Mouse (Mus musculus): ENCODE data around the gene Dnajc5g. TPM values are rescaled to one million over a fixed set of nuclear protein-coding genes. Genes with fewer than 3 reads are reported as not detected.
A peak's percentile ranks its signal among the peaks of the same experiment; 100 is the strongest.

Gene Dnajc5g
- polyA plus RNA-seq, 1 experiment from 2014 or later, result not detected

DNA sequence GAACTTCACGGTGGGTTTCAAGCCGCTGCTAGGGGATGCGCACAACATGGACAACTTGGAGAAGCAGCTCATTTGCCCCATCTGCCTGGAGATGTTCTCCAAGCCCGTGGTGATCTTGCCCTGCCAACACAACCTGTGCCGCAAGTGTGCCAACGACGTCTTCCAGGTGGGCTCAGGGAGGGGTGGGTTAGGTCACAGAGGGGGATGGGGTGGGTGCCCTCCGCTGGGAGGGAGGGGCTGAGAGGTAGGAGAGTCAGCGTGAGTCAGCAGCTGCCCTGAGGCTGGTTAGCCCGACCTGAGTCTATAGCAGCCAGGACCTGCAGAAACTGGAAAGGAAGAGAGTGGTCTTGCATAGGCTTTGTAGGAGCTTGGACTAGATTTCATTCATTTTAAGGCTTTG lies 10.8 kb downstream of the Dnajc5g start:
- 24% methylated on average over 10 of the region's 10 CpGs for WGBS
- peaks cover 8% of the 10 kb centered on the region for H3K27me3 ChIP-seq
- no peak overlapping the region for H3K27ac ChIP-seq
- no peaks in the 10 kb centered on the region for H3K9me3 ChIP-seq (replicated peaks)
- no peak overlapping the region for H3K4me2 ChIP-seq
- no peak overlapping the region for H3K9ac ChIP-seq
- no peaks in the 10 kb centered on the region for H3K36me3 ChIP-seq
- no peak for ATAC-seq (replicated peaks; ENCODE audit: low FRiP score)
- 0 out of 2 replicates have a peak, but pooled peaks cover 7% of the 10 kb centered on the region for H3K4me1 ChIP-seq
- H3K4me3 ChIP-seq (replicated peaks), result no peak overlapping the region

DNA sequence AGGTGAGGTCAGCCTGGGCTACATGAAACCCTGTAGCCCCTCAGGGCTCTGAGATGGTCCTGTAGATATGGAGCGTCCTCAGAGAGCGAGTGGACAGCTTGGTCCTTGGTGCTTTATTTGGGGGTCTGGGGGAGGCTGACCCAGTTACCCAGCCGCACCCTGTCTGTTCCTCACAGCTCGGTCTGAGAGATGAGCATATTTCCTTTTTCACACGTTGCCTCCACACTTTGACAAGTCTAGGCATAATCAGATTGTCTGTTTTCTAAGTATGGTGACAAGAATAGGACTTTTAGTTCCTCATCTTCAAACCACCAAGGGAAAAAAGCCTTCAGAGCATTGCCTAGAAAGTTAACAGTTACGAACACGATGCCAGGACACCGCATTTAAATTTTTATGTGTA lies 15.0 kb downstream of the Dnajc5g start:
- peaks cover 8% of the 10 kb centered on the region for H3K27me3 ChIP-seq
- 0 out of 2 replicates have a peak, but pooled peaks cover 7% of the 10 kb centered on the region for H3K4me1 ChIP-seq
- ATAC-seq (replicated peaks; ENCODE audit: low FRiP score), result no peak
- H3K9ac ChIP-seq, result no peak overlapping the region
- no peak overlapping the region for H3K4me3 ChIP-seq (replicated peaks)
- H3K27ac ChIP-seq, result no peak overlapping the region
- no peaks in the 10 kb centered on the region for H3K9me3 ChIP-seq (replicated peaks)
- WGBS, result 78% methylated on average over 8 of the region's 8 CpGs
- H3K36me3 ChIP-seq, result no peaks in the 10 kb centered on the region
- no peak overlapping the region for H3K4me2 ChIP-seq

DNA sequence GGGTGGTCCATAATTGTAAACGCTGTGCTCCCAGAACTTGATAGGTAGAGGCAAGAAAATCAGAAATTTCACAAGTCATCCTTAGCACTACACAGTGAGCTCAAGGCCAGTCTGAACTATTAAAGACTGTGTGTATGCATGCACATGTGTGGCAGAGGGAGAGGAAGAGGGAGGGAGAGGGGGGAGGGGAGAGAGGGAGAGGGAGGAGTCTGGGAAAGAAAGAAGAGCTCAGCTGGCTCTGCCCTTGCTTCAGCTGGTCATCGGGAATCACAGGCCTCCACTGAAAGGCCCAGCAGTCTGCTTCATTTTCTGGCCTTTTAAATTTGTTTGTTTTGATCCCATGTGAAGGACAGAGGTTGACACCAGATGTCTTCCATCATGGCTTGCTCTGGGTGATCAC lies 17.4 kb downstream of the Dnajc5g start:
- Histone ChIP-seq H3K27me3 (no peaks in the 10 kb centered on the region), H3K27ac (no peak overlapping the region), H3K4me1 (no peaks in the 10 kb centered on the region), H3K9me3 (replicated peaks) (no peaks in the 10 kb centered on the region), H3K9ac (no peak overlapping the region), H3K36me3 (no peaks in the 10 kb centered on the region), H3K4me2 (no peak overlapping the region), H3K4me3 (replicated peaks) (no peak overlapping the region)
- WGBS, result 47% methylated on average over 2 of the region's 2 CpGs
- no peak for ATAC-seq (replicated peaks; ENCODE audit: low FRiP score)

DNA sequence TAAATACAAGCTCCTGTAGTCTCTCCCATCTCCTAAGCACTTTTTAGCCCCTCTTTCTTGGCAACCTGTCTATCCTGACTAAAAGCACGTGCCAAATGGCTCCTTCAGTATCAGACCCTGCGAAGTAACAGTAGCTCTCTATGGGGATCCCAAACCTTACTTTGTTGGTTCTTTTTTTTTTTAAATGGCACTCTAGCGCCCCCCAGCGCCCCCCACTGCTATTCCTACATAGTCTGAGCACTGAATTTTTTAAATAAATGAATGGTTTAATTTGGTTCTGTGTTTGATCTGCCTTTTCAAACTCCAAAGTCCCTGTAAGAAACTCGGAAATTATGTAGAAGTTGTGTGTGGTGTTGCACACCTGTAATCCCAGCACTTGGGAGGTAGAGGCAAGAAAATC lies 20.0 kb downstream of the Dnajc5g start:
- Histone ChIP-seq H3K27ac (no peak overlapping the region), H3K9ac (no peak overlapping the region), H3K27me3 (0 out of 2 replicates have a peak, but pooled peaks cover 4% of the 10 kb centered on the region), H3K4me3 (replicated peaks) (no peak overlapping the region), H3K4me2 (no peak overlapping the region), H3K4me1 (no peaks in the 10 kb centered on the region), H3K9me3 (replicated peaks) (no peaks in the 10 kb centered on the region), H3K36me3 (no peaks in the 10 kb centered on the region)
- 42% methylated on average over 5 of the region's 5 CpGs for WGBS
- ATAC-seq (replicated peaks; ENCODE audit: low FRiP score), result no peak

DNA sequence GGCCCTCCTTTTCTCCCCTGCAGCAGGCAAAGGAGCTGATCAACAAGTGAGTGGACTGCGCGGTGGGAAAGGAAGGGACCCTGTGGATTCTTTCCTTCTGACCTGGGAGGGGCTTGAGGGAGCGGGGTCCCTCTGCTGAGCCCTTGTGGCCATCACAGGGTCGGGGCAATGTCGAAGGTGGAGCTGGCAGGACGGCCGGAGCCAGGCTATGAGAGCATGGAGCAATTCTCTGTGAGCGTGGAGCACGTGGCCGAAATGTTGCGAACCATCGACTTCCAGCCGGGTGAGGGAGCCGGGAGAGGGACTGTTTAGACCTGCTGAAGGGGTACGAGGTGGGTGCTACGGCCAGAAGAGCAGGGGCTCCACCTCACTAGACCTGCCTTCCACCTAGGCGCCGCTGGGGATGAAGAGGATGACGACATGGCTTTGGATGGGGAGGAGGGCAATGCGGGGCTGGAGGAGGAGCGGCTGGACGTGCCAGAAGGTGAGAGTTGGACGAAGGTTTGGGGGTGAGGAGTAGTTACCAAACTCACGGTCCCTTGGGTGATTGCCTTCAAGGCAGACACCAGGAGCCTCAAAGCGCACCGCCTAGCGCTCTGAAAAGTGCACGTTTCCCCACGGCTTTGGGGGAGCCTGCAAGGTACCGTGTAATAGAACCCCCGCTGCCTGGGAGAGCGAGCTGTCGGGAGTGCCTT lies 30.8 kb downstream of the Dnajc5g start:
- Histone ChIP-seq H3K4me2 (peak overlapping the region; percentile 57), H3K4me3 (replicated peaks) (peak overlapping the region; percentile 33; the same call in 1 of the 2 replicates)

DNA sequence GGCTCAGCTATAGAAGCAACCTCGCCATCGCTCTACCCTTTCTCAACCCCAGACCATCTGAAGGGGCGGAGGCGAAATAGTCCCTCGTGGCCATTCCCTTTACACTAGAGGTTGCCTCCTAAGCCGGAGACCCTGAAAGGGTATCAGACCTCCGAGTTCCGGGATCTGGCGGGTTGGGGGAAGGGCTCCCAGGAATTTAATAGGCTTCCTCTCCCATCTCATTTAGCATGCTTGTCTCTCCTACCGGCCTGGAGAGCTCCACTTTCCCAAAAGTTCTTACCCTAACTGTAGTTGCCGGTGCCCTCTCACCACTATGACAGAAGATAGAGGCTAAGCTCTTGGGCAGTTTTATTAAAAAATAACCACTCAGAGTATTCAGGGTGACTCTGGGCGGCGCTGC lies 31.6 kb downstream of the Dnajc5g start:
- Histone ChIP-seq H3K9ac (no peak overlapping the region), H3K27ac (no peak overlapping the region), H3K4me3 (replicated peaks) (peak overlapping the region; percentile 33), H3K27me3 (peaks cover 65% of the 10 kb centered on the region), H3K4me1 (peaks cover 24% of the 10 kb centered on the region), H3K4me2 (peak overlapping the region; percentile 57), H3K36me3 (peaks cover 12% of the 10 kb centered on the region), H3K9me3 (replicated peaks) (no peaks in the 10 kb centered on the region)
- no peak for ATAC-seq (replicated peaks; ENCODE audit: low FRiP score)
- WGBS, result under 1% methylated on average over 13 of the region's 13 CpGs

More for the DNA sequence above, 30.8 kb downstream of the Dnajc5g start:
- Histone ChIP-seq H3K9me3 (replicated peaks) (no peaks in the 10 kb centered on the region), H3K27ac (no peak overlapping the region), H3K9ac (no peak overlapping the region), H3K36me3 (peaks cover 9% of the 10 kb centered on the region), H3K4me1 (peaks cover 24% of the 10 kb centered on the region), H3K27me3 (peaks cover 65% of the 10 kb centered on the region)
- WGBS, result under 1% methylated on average over 33 of the region's 33 CpGs
- no peak for ATAC-seq (replicated peaks; ENCODE audit: low FRiP score)

DNA sequence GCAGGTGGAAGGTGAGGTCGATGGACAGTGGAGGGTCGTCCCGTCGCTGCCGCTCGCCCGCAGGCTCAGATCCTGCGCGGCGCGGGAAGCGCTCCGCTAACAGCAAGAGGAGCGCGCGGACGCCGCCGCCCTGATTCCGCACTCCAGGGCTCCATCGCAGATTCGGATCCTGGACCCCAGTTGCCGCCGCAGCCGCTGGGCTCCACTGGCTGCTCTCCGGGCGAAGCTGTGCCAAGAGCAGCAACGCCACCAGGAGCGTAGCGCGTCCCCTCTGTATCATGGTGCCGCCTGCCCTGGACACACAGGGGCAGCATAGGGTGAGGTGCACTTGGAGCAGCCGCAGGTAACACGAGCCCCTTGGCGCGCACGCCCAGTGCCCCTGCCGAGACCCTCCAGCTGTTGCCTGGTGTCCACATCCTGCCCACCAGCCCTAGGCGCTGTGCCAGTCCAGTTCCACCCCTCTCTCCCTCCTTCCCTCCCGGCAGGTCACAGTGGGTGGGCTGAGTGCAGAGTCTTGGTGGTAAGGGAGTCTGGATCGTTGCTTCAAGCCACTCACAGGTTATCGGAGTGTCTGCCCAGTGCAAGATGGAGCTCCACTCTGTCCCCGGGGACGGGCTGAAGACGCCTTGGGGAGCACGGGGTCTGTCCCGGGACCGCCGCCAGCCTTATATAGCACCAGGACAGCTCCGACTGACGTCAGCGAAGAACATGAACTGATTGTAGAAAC lies 32.3 kb downstream of the Dnajc5g start, which contains the start of gene Ucn:
Gene Ucn (minus strand): TSS at position 589 of the 727 bp plus-strand sequence.
- peaks cover 16% of the 10 kb centered on the region for H3K36me3 ChIP-seq
- H3K27ac ChIP-seq, result no peak within 1 kb of the TSS
- peak within 1 kb of the TSS; percentile 57 for H3K4me2 ChIP-seq
- H3K27me3 ChIP-seq, result peaks cover 65% of the 10 kb centered on the region
- H3K9me3 ChIP-seq (replicated peaks), result no peaks in the 10 kb centered on the region
- peaks cover 24% of the 10 kb centered on the region for H3K4me1 ChIP-seq
- no peak within 1 kb of the TSS for H3K9ac ChIP-seq
- H3K4me3 ChIP-seq (replicated peaks), result peak within 1 kb of the TSS; percentile 33
- ATAC-seq (replicated peaks; ENCODE audit: low FRiP score), result peak; percentile 49; the same call in 1 of the 2 replicates
- 1% methylated on average over 52 of the region's 52 CpGs for WGBS

DNA sequence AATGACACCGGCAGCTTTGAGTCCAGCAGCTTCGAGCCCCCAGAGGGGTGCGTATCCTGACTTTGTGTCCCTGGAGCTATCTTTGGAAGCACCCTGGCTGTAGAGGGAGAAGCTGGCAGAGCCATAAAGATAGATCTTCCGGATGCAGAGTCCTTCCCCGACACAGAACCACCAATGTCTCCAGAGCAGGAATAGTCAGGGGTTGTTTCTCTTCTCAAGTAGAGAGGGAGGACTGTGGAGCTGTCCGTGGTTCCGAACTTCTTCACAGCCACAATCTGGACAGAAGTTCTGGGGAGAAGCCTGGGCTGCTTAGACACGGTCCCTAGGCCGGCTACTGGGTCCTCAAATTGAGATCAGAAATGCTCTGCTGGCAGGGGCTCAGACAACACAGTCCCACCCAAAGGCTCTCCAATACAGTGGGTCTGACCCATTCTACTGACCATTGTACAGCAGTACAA lies 32.9 kb downstream of the Dnajc5g start:
- Histone ChIP-seq H3K4me1 (peaks cover 24% of the 10 kb centered on the region), H3K9me3 (replicated peaks) (no peaks in the 10 kb centered on the region), H3K36me3 (peaks cover 19% of the 10 kb centered on the region), H3K4me2 (peak overlapping the region; percentile 57), H3K27me3 (peaks cover 62% of the 10 kb centered on the region), H3K9ac (no peak overlapping the region), H3K4me3 (replicated peaks) (peak overlapping the region; percentile 33), H3K27ac (no peak overlapping the region)
- WGBS, result 13% methylated on average over 9 of the region's 9 CpGs
- no peak for ATAC-seq (replicated peaks; ENCODE audit: low FRiP score)

DNA sequence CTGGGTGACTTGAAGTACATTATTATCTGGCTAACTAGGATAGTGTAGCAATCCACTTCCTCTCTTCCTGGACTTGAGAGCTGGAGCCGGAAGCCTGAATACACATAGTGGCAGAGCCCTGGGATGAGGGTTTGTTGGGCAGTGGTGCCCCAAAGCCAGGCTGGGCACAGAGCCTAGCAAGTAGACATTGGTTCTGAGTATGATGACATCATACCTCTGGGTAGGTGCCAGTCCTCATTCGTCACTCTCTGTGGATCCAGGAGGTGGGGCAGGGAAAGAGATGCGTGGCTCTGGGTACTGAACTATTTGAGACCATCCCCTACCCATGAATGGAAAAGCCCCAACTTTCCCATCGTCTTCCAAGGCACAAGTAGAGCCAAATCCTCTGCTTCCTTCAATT lies 43.7 kb downstream of the Dnajc5g start:
- no peaks in the 10 kb centered on the region for H3K9me3 ChIP-seq (replicated peaks)
- no peak overlapping the region for H3K4me2 ChIP-seq
- no peak for ATAC-seq (replicated peaks; ENCODE audit: low FRiP score)
- H3K4me3 ChIP-seq (replicated peaks), result no peak overlapping the region
- H3K4me1 ChIP-seq, result peaks cover 14% of the 10 kb centered on the region
- H3K9ac ChIP-seq, result no peak overlapping the region
- H3K27me3 ChIP-seq, result no peaks in the 10 kb centered on the region
- H3K27ac ChIP-seq, result no peak overlapping the region
- H3K36me3 ChIP-seq, result peaks cover 24% of the 10 kb centered on the region
- WGBS, result 89% methylated on average over 4 of the region's 4 CpGs

DNA sequence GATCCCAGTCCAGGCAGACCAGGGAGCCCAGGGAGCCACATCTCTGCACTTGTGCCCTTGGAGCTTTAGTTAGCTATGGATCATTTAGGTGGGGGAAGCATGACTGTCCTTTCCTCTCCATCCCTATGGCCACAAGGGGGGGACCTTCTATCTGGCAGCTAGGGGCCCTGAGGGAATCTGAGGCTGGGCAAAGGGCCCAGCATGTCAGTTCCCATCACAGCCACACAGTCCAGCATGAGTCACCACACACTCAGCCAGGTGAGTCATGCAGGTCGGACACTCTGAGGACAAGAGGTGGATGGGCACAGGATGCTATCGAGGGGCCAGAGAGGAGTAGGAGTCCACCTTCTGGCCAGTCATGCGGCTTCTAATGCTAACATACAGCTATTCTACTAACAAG lies 45.7 kb downstream of the Dnajc5g start:
- no peak for ATAC-seq (replicated peaks; ENCODE audit: low FRiP score)

DNA sequence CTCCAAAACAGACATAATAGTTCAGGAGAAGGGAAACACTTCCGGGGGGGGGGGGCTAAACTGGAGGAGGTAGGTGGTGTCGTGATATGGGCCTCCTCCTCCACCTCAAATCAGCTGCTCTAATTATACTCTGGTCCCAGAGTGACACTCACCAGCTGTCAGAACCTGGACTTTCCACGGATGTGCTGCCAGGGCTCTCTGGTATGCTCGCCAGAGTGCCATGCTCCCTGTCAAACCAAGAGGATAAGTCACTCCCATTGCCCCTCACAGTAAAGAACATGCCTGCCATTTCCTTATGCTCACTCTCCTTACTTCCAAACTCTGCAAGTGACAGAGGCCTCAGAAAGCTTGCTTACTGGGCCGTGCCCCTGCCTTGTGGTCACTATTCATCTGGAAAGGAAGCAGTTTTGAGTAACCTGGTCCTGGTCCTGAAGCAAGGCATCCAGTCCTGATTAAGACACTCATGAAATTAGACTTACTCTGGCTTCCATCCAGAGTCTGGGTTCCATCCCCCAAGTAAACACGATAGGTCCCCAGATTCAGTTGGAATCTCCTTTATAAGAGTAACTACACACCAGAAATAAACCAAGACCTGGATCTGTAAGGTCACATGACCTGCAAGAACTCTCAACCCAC lies 47.5 kb downstream of the Dnajc5g start:
- ATAC-seq (replicated peaks; ENCODE audit: low FRiP score), result peak; percentile 31; the same call in 1 of the 2 replicates
- peaks cover 16% of the 10 kb centered on the region for H3K4me1 ChIP-seq
- peak overlapping the region; percentile 87 for H3K27ac ChIP-seq

More for the DNA sequence above, 45.7 kb downstream of the Dnajc5g start:
- H3K27me3 ChIP-seq, result no peaks in the 10 kb centered on the region
- peaks cover 26% of the 10 kb centered on the region for H3K36me3 ChIP-seq
- H3K4me3 ChIP-seq (replicated peaks), result no peak overlapping the region
- H3K9me3 ChIP-seq (replicated peaks), result no peaks in the 10 kb centered on the region
- no peak overlapping the region for H3K9ac ChIP-seq
- no peak overlapping the region for H3K4me2 ChIP-seq
- 81% methylated on average over 3 of the region's 3 CpGs for WGBS
- H3K27ac ChIP-seq, result no peak overlapping the region
- peaks cover 16% of the 10 kb centered on the region for H3K4me1 ChIP-seq

DNA sequence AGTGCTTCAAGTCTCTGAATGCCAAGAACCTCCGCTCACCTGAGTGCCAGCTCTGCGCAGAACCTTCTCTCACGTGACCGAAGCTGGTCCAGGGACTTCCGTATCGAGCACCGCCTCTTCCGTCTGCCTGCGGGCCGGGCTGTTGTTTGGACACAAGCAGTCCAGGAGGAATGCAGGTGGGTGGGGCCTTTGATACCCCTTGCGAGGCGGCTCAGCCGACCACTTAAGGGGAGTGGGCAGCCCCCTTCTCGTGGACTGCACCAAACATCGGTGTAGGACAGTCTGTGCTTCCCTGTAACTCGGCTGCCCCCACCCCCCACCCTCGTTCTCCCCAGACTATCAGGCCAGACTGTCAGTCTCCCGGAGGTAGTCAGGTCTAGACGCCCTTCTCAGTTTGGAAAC lies 48.1 kb downstream of the Dnajc5g start, which contains the start of gene Mpv17:
Gene Mpv17 (minus strand): TSS at position 100 of the 402 bp plus-strand sequence.
- ATAC-seq (replicated peaks; ENCODE audit: low FRiP score), result peak; percentile 96
- peak within 1 kb of the TSS; percentile 66 for H3K9ac ChIP-seq
- peaks cover 44% of the 10 kb centered on the region for H3K36me3 ChIP-seq
- no peaks in the 10 kb centered on the region for H3K27me3 ChIP-seq
- no peaks in the 10 kb centered on the region for H3K9me3 ChIP-seq (replicated peaks)
- H3K4me2 ChIP-seq, result peak within 1 kb of the TSS; percentile 84
- H3K4me1 ChIP-seq, result peaks cover 16% of the 10 kb centered on the region
- peak within 1 kb of the TSS; percentile 87 for H3K27ac ChIP-seq
- under 1% methylated on average over 19 of the region's 19 CpGs for WGBS
- peak within 1 kb of the TSS; percentile 77 for H3K4me3 ChIP-seq (replicated peaks)

More for the DNA sequence above, 47.5 kb downstream of the Dnajc5g start:
- no peaks in the 10 kb centered on the region for H3K9me3 ChIP-seq (replicated peaks)
- 29% methylated on average over 6 of the region's 6 CpGs for WGBS
- peak overlapping the region; percentile 77 for H3K4me3 ChIP-seq (replicated peaks)
- no peaks in the 10 kb centered on the region for H3K27me3 ChIP-seq
- H3K9ac ChIP-seq, result peak overlapping the region; percentile 66
- H3K36me3 ChIP-seq, result peaks cover 42% of the 10 kb centered on the region
- H3K4me2 ChIP-seq, result peak overlapping the region; percentile 84
